Mouse (Mus musculus): ENCODE data around the gene Ptprs. TPM values are rescaled to one million over a fixed set of nuclear protein-coding genes. Genes with fewer than 3 reads are reported as not detected.
A peak's percentile ranks its signal among the peaks of the same experiment; 100 is the strongest.

The Ptprs gene
- total and polyA plus RNA-seq, 2 experiments from 2014 or later: 15.7 to 136 TPM

DNA sequence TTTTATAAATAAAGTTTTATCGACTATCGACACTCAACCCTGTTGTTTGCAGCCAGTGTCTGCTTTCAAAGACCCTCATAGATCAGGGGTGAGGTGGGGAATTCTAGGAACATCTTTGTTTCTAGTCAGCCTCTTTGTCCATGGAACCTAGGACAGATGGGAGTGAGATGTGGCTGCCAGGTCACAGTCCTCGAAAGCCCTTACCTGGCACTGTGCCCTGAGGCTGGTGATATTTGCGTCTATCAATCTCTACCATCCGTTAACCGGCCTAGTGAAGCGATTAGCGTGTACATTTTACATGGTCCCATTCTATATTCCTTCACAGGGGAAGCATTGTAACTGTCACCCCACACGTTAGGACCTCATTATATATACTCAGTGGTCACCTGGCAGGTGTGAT lies 9.6 kb upstream of the Ptprs start:
- Histone ChIP-seq H3K4me2 (ENCODE audit: low read depth, low read length) (no peak overlapping the region), H3K27ac (ENCODE audit: low read depth) (no peak overlapping the region), H3K36me3 (replicated peaks; ENCODE audit: control insufficient read depth, insufficient read depth, low read length) (no peaks in the 10 kb centered on the region), H3K4me3 (ENCODE audit: low read depth, low read length) (no peak overlapping the region), H3K9me3 (replicated peaks; ENCODE audit: control insufficient read depth, low read length) (0 out of 2 replicates have a peak, but pooled peaks cover 3% of the 10 kb centered on the region), H3K4me1 (ENCODE audit: control insufficient read depth, insufficient read depth) (no peaks in the 10 kb centered on the region), H3K27me3 (ENCODE audit: control insufficient read depth, insufficient read depth, low read length) (0 out of 2 replicates have a peak, but pooled peaks cover 2% of the 10 kb centered on the region), H3K9ac (replicated peaks; ENCODE audit: low read depth, low read length) (no peak overlapping the region)
- TF ChIP-seq CTCF (IDR thresholded peaks at IDR 0.05; ENCODE audit: low read depth) (no peak), EP300 (IDR thresholded peaks at IDR 0.05; ENCODE audit: low read depth) (no peak)
- 84% methylated on average over 9 of the region's 9 CpGs for WGBS
- ATAC-seq (ENCODE audit: insufficient read depth, low read depth) (no peak), DNase-seq (ENCODE audit: low spot score) (no peak)

DNA sequence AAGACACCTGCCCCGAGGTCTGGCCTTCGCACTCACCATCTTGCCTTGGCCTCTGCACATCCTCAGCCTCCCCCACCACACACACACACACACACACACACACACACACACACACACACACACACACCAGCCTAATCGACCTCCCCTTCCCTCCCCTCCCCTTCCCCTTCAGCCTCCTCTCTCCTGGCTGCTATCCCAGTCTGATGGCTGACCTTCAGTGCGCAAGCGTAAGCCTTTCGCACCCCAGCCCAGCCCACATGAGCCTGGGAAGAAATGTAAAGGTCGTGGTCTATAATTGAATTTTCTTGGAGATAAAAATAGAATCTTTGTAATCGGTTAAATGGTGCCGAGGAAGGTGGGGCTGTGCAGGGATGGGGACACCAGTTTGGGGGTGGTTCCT lies 8.8 kb upstream of the Ptprs start:
- WGBS: 56% methylated on average over 9 of the region's 9 CpGs

DNA sequence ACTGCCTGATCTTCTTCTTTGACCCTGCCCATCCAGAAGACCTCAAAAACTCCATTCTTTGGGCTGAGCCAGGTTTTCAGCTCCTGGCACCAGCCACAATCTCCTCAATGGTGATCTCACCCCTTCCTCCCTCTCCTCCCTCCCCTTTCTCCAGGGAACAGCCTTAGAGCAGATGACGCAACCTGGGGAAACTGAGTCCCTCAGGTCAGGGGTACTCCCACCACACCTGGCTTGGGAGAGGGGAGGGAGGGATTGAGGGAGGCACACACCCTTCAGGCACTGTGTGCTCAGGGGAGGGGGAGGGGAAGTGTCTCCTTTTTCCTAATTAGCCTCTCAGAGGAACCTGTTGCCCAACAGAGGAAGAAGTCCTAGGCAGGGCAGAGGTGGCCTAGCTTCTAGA lies 6.4 kb upstream of the Ptprs start:
- TF ChIP-seq EP300 (IDR thresholded peaks at IDR 0.05; ENCODE audit: low read depth) (no peak), CTCF (IDR thresholded peaks at IDR 0.05; ENCODE audit: low read depth) (no peak)
- H3K36me3 ChIP-seq (replicated peaks; ENCODE audit: control insufficient read depth, insufficient read depth, low read length): no peaks in the 10 kb centered on the region
- H3K4me1 ChIP-seq (ENCODE audit: control insufficient read depth, insufficient read depth): no peaks in the 10 kb centered on the region
- WGBS: 67% methylated on average over 1 of the region's 1 CpGs
- DNase-seq (ENCODE audit: low spot score): no peak
- no peak for ATAC-seq (ENCODE audit: insufficient read depth, low read depth)
- H3K9ac ChIP-seq (replicated peaks; ENCODE audit: low read depth, low read length): no peak overlapping the region
- H3K27me3 ChIP-seq (ENCODE audit: control insufficient read depth, insufficient read depth, low read length): 0 out of 2 replicates have a peak, but pooled peaks cover 8% of the 10 kb centered on the region
- no peak overlapping the region for H3K4me3 ChIP-seq (ENCODE audit: low read depth, low read length)
- no peak overlapping the region for H3K27ac ChIP-seq (ENCODE audit: low read depth)
- H3K4me2 ChIP-seq (ENCODE audit: low read depth, low read length): no peak overlapping the region
- H3K9me3 ChIP-seq (replicated peaks; ENCODE audit: control insufficient read depth, low read length): no peaks in the 10 kb centered on the region

More for the DNA sequence above, 8.8 kb upstream of the Ptprs start:
- TF ChIP-seq EP300 (IDR thresholded peaks at IDR 0.05; ENCODE audit: low read depth) (no peak), CTCF (IDR thresholded peaks at IDR 0.05; ENCODE audit: low read depth) (no peak)
- H3K9ac ChIP-seq (replicated peaks; ENCODE audit: low read depth, low read length): no peak overlapping the region
- ATAC-seq (ENCODE audit: insufficient read depth, low read depth) (no peak), DNase-seq (ENCODE audit: low spot score) (no peak)
- 0 out of 2 replicates have a peak, but pooled peaks cover 2% of the 10 kb centered on the region for H3K27me3 ChIP-seq (ENCODE audit: control insufficient read depth, insufficient read depth, low read length)
- H3K4me2 ChIP-seq (ENCODE audit: low read depth, low read length): no peak overlapping the region
- no peak overlapping the region for H3K4me3 ChIP-seq (ENCODE audit: low read depth, low read length)
- H3K36me3 ChIP-seq (replicated peaks; ENCODE audit: control insufficient read depth, insufficient read depth, low read length): no peaks in the 10 kb centered on the region
- no peak overlapping the region for H3K27ac ChIP-seq (ENCODE audit: low read depth)
- H3K4me1 ChIP-seq (ENCODE audit: control insufficient read depth, insufficient read depth): no peaks in the 10 kb centered on the region
- no peaks in the 10 kb centered on the region for H3K9me3 ChIP-seq (replicated peaks; ENCODE audit: control insufficient read depth, low read length)

DNA sequence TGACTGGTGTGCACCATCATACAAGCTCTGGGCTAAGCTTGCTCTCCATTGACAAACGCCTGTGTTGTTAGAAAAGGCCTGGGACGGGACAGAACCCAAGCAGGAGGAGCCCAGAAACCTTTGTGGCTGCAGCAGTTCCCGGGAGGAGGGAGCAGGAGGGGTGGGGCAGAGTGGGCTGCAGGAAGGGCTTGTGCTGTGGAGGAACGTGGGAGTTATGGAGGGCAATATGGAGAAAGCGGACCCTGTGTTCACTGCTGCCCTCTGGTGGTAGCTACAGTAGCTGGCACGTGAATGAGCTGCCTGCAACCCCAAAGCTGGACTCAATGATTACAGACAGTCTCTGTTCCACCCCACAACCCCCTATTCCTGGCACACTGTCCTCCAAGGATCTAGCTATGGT lies 3.1 kb upstream of the Ptprs start:
- no peak overlapping the region for H3K9ac ChIP-seq (replicated peaks; ENCODE audit: low read depth, low read length)
- H3K27me3 ChIP-seq (ENCODE audit: control insufficient read depth, insufficient read depth, low read length): peaks cover 22% of the 10 kb centered on the region
- no peak overlapping the region for H3K4me2 ChIP-seq (ENCODE audit: low read depth, low read length)
- H3K4me3 ChIP-seq (ENCODE audit: low read depth, low read length): no peak overlapping the region
- 17% methylated on average over 6 of the region's 6 CpGs for WGBS
- H3K27ac ChIP-seq (ENCODE audit: low read depth): no peak overlapping the region
- no peak for ATAC-seq (ENCODE audit: insufficient read depth, low read depth)
- H3K9me3 ChIP-seq (replicated peaks; ENCODE audit: control insufficient read depth, low read length): no peaks in the 10 kb centered on the region
- peaks cover 18% of the 10 kb centered on the region for H3K4me1 ChIP-seq (ENCODE audit: control insufficient read depth, insufficient read depth)
- DNase-seq (ENCODE audit: low spot score): no peak
- TF ChIP-seq CTCF (IDR thresholded peaks at IDR 0.05; ENCODE audit: low read depth): peak; percentile 86
- no peak for TF ChIP-seq EP300 (IDR thresholded peaks at IDR 0.05; ENCODE audit: low read depth)
- H3K36me3 ChIP-seq (replicated peaks; ENCODE audit: control insufficient read depth, insufficient read depth, low read length): no peaks in the 10 kb centered on the region

DNA sequence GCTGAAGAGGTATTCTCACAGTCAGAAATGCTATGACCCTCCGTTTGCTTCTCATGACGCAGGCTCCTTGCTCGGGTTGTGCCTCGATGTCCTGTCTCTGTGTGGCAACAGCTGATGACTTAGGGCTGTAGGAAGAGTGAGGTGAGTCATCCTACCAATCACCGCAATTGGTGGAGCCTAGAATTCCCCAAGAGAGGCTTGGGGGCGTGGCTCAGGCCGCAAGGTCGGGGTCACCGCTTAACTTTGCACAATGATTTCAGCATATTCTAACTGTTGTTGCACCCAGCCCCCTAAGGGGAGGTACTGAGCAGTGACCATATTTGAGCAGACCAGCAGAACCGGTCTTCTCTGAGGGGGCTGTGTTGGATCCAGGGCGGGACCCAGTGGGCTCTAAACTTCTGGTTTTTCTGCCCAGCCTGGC lies 1.9 kb upstream of the Ptprs start:
- TF ChIP-seq EP300 (IDR thresholded peaks at IDR 0.05; ENCODE audit: low read depth): no peak
- no peak for TF ChIP-seq CTCF (IDR thresholded peaks at IDR 0.05; ENCODE audit: low read depth)
- no peak overlapping the region for H3K9ac ChIP-seq (replicated peaks; ENCODE audit: low read depth, low read length)
- WGBS: 68% methylated on average over 11 of the region's 11 CpGs
- H3K4me1 ChIP-seq (ENCODE audit: control insufficient read depth, insufficient read depth): peaks cover 30% of the 10 kb centered on the region
- H3K36me3 ChIP-seq (replicated peaks; ENCODE audit: control insufficient read depth, insufficient read depth, low read length): no peaks in the 10 kb centered on the region
- no peak overlapping the region for H3K27ac ChIP-seq (ENCODE audit: low read depth)
- no peak overlapping the region for H3K4me2 ChIP-seq (ENCODE audit: low read depth, low read length)
- H3K9me3 ChIP-seq (replicated peaks; ENCODE audit: control insufficient read depth, low read length): no peaks in the 10 kb centered on the region
- no peak overlapping the region for H3K4me3 ChIP-seq (ENCODE audit: low read depth, low read length)
- ATAC-seq (ENCODE audit: insufficient read depth, low read depth) (no peak), DNase-seq (ENCODE audit: low spot score) (no peak)
- H3K27me3 ChIP-seq (ENCODE audit: control insufficient read depth, insufficient read depth, low read length): peaks cover 33% of the 10 kb centered on the region

DNA sequence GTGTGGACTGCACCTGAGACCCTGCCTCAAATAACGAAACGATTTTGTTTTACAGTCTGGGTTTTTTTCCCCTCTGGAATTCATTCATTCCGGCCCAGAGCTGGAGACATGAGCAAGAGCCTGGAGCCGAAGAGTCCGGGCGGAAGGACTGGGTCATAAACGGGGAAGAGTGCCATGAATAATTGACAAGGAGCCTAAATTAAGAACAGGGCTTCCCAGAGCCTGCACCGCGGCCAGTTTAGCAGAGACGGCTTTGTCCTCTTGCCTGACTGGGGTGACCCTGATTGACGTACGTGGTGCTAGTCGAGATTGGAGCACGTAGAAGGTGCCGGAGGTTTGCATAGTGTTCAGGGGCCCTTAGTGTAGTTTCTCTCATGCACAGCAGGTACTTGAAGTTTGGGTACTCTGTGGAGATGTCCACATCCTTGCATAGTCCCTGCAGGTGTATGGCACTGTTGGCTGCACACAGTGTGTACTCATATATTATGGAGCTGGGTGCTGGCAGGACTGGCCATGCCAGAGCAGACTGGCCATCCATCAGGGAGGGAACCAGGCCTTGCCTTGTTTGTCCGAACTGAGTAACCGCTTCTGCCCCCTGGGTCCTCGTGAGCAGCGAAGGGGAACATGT lies 1.0 kb upstream of the Ptprs start:
- H3K9me3 ChIP-seq (replicated peaks; ENCODE audit: control insufficient read depth, low read length): no peaks in the 10 kb centered on the region
- TF ChIP-seq CTCF (IDR thresholded peaks at IDR 0.05; ENCODE audit: low read depth): no peak
- no peak for TF ChIP-seq EP300 (IDR thresholded peaks at IDR 0.05; ENCODE audit: low read depth)
- WGBS: 68% methylated on average over 19 of the region's 19 CpGs
- H3K27me3 ChIP-seq (ENCODE audit: control insufficient read depth, insufficient read depth, low read length): peaks cover 39% of the 10 kb centered on the region
- no peak overlapping the region for H3K4me2 ChIP-seq (ENCODE audit: low read depth, low read length)
- no peak for ATAC-seq (ENCODE audit: insufficient read depth, low read depth)
- no peak for DNase-seq (ENCODE audit: low spot score)
- H3K4me1 ChIP-seq (ENCODE audit: control insufficient read depth, insufficient read depth): peaks cover 31% of the 10 kb centered on the region
- H3K4me3 ChIP-seq (ENCODE audit: low read depth, low read length): no peak overlapping the region
- no peak overlapping the region for H3K27ac ChIP-seq (ENCODE audit: low read depth)
- H3K36me3 ChIP-seq (replicated peaks; ENCODE audit: control insufficient read depth, insufficient read depth, low read length): no peaks in the 10 kb centered on the region
- no peak overlapping the region for H3K9ac ChIP-seq (replicated peaks; ENCODE audit: low read depth, low read length)

All from heart, postnatal 0 days (tissue).